Mouse (Mus musculus): ENCODE results near the gene Grk3.

GRCm38 (mm10) chr5:112888651-112889050, 126.9 kb downstream of the Grk3 start:
- TF ChIP-seq CTCF (IDR thresholded peaks at IDR 0.05; ENCODE audit: low read depth, low read length), result no peak
- TF ChIP-seq POLR2A (IDR thresholded peaks at IDR 0.05; ENCODE audit: borderline replicate concordance, low read depth, low read length), result no peak
